Mouse (Mus musculus): ENCODE measurements around the gene Zfp61.
"Not testable (repeated sequence)": the region's sequence is repeated elsewhere in the genome, so short reads cannot be mapped to it uniquely, and the experiment has no call there.

Gene Zfp61

GRCm38 (mm10) chr7:24296386-24296785 lies 4.6 kb downstream of the Zfp61 start:
- no peak for DNase-seq

GRCm38 (mm10) chr7:24295376-24295775 lies 5.7 kb downstream of the Zfp61 start:
- no peak for DNase-seq

DNA sequence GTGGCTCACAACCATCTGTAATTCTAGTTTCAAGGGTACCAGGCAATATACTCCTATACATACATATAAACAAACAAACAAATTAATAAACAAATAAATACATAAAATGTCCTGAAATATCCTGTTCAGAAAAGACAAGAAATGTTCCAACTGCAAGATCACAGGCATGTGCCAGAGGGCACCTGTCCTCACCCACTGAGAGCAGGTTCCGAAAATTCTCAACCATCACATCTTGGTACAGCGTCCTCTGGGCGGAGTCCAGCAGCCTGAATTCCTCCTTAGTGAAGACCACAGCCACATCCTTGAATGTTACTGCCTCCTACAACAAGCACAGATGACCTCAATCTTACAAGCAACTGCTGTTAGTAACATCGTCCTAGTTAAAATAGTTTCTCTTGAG lies 6.3 kb downstream of the Zfp61 start:
- DNase-seq, result no peak

GRCm38 (mm10) chr7:24293061-24293851 lies 7.8 kb downstream of the Zfp61 start:
- no peak for DNase-seq

DNA sequence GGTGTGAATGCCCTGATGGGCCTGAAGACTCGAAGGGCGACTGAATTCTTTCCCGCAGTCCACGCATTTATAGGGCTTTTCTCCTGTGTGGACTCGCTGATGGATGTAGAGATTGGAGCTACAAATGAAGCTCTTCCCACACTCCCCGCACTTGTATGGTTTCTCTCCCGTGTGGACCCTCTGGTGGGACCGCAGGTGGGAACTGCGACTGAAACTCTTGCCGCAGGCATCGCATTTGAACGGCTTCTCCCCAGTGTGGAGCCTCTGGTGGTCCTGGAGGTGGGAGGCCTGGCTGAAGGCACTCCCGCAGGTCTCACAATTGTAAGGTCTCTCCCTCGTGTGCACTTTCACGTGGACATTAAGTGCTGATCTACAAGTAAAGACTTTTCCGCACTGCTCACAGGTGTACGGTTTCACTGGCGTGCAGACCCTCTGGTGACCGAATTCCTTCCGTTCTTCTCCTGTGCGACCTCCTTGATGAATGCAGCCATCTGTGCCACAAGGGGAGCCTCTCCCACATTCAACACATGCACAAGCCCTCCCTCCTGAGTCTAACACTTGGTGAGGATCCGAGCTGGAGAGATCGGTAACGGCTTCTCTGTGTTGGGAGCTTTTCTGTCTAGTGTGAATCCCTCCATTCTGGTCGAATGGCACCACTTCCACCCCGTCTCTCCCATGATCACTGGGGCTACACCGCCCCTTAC lies 9.5 kb downstream of the Zfp61 start:
- DNase-seq, result no peak

DNA sequence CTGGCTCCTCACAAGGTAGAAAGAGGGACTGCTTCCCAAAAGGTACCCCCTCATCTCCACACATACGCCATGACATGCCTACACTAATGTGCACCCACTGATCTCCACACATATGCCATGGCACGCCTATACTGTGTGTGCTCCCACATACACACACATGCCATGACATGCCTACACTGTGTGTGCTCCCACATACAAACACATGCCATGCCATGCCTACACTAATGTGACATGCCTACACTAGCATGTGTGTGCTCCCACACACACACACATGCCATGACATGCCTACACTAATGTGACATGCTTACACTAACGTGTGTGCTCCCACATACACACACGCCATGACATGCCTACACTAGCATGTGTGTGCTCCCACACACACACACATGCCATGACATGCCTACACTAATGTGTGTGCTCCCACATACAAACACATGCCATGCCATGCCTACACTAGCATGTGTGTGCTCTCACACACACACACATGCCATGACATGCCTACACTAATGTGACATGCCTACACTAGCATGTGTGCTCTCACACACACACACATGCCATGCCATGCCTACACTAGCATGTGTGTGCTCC lies 10.8 kb downstream of the Zfp61 start:
- DNase-seq, result no peak

DNA sequence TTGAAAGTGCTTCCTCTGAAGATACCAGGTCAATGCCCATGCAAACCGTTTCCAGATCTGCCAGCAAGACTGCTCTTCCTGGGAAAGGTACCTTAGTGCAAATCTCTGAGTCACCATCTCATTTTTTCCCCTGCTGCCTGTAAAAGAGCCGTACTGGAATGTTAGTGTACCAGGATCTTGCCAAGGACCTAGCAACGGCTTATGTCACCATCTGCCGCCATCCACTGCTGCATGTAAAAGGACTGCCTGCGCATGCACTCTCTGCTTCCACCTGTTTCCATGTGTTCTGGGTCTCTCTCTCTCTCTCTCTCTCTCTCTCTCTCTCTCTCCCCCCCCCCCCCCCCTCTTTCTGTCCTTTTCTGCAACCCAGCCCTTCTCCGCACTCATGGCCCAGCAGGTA lies 12.5 kb downstream of the Zfp61 start:
- DNase-seq, result no peak

- DNase-seq, result no peak
Measured at GRCm38 (mm10) chr7:24287670-24288069, 13.4 kb downstream of the Zfp61 start.

GRCm38 (mm10) chr7:24286916-24287315 lies 14.1 kb downstream of the Zfp61 start:
- no peak for DNase-seq

GRCm38 (mm10) chr7:24286090-24286489 lies 14.9 kb downstream of the Zfp61 start:
- DNase-seq, result no peak

DNA sequence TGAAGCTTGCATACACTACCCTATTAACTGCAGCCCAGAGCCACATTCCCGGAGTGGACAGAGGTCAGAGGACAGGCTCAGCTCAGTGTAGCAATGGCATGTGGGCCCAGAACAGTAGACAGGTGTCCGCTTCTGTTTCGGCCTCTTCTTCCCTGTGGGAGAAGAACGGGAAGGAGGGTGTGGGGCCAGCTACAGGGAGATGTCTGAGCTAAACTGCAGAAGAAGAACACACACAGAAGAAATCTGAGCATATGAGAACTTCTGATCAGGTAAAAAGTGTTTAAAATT lies 20.2 kb downstream of the Zfp61 start:
- DNase-seq, result no peak

- no peak for DNase-seq
Measured at GRCm38 (mm10) chr7:24280031-24280857, 20.8 kb downstream of the Zfp61 start.

DNA sequence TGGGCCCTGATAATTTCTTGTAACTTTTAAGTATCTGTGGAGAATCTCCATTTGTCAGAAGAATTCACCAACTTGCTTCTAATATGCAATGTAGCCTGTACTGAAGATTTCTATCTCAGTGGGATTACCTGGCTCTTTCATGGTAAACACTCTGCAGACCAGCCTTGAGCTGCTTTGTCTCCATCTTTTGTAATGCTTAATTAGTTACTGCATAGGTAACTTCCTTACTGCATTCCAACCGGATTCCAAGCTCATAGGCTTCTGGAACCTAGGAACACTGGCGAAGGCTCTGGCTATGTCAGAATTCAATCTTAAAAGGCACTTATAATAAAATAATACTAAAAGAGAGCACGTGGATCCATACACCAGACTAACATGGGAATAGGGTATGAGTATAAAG lies 22.3 kb downstream of the Zfp61 start:
- DNase-seq, result not testable (repeated sequence)

- DNase-seq, result no peak
Measured at GRCm38 (mm10) chr7:24274456-24274855, 26.6 kb downstream of the Zfp61 start.

- no peak for DNase-seq
Measured at GRCm38 (mm10) chr7:24271191-24271590, 29.8 kb downstream of the Zfp61 start.

GRCm38 (mm10) chr7:24270288-24270672 lies 30.8 kb downstream of the Zfp61 start, which contains the start of gene Zfp93:
Zfp93 (plus strand) TSS chr7:24270420.
- peak; percentile 84 to 87 for DNase-seq

- peak in 1 of 2 experiments; percentile 25 for DNase-seq
Measured at GRCm38 (mm10) chr7:24269667-24270287, 31.3 kb downstream of the Zfp61 start.

DNA sequence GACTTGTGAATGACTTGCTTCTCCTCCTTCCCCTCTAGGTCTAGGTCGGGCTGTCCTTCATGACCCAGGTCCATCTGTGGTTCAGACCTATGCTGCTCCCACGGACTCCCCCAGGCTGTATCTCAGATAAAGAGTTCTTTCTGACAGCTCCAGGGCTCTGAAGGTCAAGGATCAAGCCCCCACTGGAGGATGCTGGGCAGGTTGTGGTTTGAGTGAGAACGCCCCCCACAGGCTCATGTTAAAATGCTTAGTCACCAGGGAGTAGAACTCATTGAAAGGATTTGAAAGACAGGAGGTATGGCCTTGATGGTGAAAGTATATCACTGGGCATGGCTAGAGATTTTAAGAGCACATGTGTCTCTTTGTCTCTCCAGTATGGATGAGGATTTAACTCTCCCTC lies 31.8 kb downstream of the Zfp61 start:
- no peak for DNase-seq

DNA sequence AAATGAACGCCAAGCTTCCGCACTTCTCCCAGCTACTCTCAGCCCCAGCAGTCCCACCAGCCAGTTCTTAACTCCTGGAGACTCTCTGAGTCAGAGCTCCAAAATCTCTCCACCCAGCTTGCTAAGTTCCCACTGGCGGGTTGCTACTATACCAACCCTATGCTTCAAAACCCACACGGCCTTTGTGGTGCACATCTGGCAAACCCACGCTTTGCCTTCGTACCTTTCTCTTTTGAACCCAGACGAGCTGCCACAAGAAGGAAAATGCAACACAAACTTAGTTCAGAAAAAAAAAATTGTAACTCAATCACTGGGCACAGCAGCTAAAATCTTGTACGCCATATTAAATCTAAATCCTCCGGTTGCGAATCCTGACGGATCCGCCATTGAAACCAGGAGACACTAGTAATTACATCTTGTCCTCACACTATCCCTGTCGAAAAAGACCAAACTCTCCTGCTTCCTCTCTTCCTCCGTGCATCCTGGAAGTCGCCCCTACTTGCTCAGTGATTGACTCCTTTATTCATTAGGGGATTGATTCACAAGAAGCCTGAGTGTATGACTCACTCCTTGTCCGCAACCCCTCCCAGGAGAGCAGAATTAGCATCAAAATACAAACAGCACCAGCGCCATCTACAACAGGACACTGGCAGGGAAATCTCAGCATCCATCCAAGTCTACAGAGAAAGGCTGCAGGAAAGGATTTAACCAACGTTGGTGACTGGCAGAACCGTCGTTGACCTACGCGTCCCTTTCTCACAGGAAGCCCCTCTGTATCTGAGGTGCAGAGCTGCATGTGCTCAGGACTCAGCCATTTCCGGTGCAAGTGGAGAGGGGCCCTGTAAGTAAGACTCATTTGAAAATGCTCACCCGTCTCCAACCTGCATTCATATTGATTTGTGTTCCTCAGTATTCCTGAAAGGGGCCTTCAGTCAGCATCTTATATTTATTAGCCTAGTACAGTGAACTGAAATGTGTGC lies 32.6 kb downstream of the Zfp61 start:
- DNase-seq, result no peak

DNA sequence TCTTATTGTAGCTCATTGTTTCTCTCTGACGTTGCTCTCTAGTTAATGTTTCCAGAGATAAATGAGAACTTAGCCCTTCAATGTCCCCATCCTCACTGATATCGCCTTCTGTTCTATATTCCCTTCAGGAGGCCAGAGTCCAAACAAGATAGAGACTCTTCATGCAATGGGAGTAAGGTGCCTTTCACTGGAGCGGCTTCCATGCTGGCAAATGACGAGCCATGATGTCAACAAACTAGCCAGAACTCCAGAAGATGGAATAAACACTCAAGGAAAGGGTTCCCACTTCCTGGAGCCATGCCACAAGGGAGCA lies 41.1 kb downstream of the Zfp61 start:
- DNase-seq, result no peak

- DNase-seq, result no peak
Measured at GRCm38 (mm10) chr7:24259306-24259999, 41.6 kb downstream of the Zfp61 start.

Measured in cerebellum, postnatal 14 days (tissue).